Mouse (Mus musculus) midbrain, embryonic 10.5 days (tissue): Measurements from ENCODE around the gene Rinl. TPM values are rescaled to one million over a fixed set of nuclear protein-coding genes. Genes with fewer than 3 reads are reported as not detected.

Experiments used
- DNase-seq: peaks from one replicate; pipeline ENCODE4 v3.0.0-alpha.2; 2017; ENCODE audit warnings: low spot score
- H3K27ac ChIP-seq: fragments of 300-500 bp; sonication (generic); replicated peaks from 2 replicates; pipeline ENCODE4 v1.5.1; 2016; ENCODE audit warnings: mild to moderate bottlenecking
- H3K27me3 ChIP-seq: fragments of 300-500 bp; sonication (generic); 2 replicates; pipeline ENCODE4 v1.6.1; 2016; ENCODE audit warnings: low read depth, mild to moderate bottlenecking; ENCODE audit not compliant: poor library complexity, severe bottlenecking
- H3K36me3 ChIP-seq: fragments of 300-500 bp; sonication (generic); 2 replicates; pipeline ENCODE4 v1.6.1; 2016; ENCODE audit warnings: mild to moderate bottlenecking, moderate library complexity
- H3K4me1 ChIP-seq: fragments of 300-500 bp; sonication (generic); 2 replicates; pipeline ENCODE4 v1.6.1; 2016
- H3K4me3 ChIP-seq: fragments of 300-500 bp; sonication (generic); 2 replicates; pipeline ENCODE4 v1.5.1; 2016; ENCODE audit warnings: mild to moderate bottlenecking, moderate library complexity
- H3K9me3 ChIP-seq: fragments of 300-500 bp; sonication (generic); replicated peaks from 2 replicates; pipeline ENCODE4 v1.6.1; 2016; ENCODE audit warnings: mild to moderate bottlenecking
- WGBS: fragments of 180-500 bp; shearing (Covaris S2); methylation state at CpG from one replicate; pipeline ENCODE4 v1.1.7; 2016; 5-methylcytosine and 5-hydroxymethylcytosine counted together
- polyA plus RNA-seq: library from polyadenylated mRNA; unstranded; fragments of >200 nt; fragmentation: Nextera tagmentation; extraction: Ambion mirVana; gene quantifications from 2 replicates; pipeline ENCODE4 v1.2.1, GENCODE M21; 2016

Gene Rinl
- polyA plus RNA-seq, 1 experiment from 2014 or later, result 3.5 TPM

DNA sequence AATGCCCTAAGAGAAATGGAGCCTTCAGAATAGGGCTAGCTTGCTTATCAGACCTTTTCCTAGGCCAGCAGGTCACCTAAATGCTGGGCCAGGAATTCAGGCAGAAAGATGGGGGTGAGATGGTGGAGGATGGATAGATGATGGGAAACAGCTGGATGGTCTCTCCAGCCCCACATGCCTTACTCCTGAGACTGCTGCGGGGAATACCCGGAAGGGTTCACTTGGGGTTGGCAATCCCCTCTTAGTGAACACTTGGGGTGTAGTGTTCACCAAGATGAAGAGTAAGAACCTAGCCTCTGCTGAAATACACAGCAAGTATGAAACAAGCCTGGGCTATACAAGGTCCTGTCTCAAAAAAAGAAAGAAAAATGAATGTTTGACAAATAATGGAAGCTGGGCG is 466 bp downstream of the Rinl start:
- DNase-seq, result no peak
- Histone ChIP-seq H3K27ac (no peak overlapping the region), H3K9me3 (no peaks in the 10 kb centered on the region)

DNA sequence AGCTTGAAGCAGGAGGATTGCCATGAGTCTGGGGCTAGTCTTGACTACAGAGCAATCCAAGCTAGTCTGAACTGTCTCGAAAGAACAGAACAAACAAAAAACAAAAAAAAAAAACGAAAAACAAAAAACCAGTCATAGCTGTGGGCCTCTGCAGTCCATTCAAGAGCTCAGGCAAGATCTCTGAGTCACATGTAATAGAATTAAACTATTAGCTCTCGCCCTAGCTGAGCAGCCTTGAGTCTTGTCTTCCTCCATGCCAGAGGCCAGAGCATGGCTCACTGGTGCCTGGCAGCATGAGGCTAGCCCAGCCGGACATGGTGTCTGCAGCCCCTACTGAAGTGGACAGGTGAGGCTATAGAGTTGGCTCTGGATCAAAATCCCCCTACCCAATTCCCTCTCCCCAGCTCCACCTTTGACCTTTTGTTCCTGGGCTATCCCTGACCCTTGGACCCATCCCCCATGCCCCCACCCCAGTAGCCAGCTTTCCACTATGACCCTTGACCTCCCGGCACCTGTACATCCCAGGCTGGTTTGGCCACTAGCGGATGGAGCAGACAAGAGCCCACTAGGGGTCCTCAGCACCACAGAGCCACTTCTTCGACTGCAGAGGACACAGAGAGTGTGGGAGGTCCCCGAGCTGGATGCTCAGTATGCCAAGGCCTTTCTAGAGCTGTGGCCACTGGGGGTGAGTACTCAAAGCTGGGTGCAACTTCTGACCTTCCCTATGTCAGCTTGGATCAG is 1.5 kb downstream of the Rinl start:
- Histone ChIP-seq H3K9me3 (no peaks in the 10 kb centered on the region), H3K4me3 (no peak overlapping the region), H3K27ac (no peak overlapping the region), H3K4me1 (peaks cover 9% of the 10 kb centered on the region; the same call in 1 of the 2 replicates), H3K36me3 (peaks cover 18% of the 10 kb centered on the region), H3K27me3 (no peaks in the 10 kb centered on the region)
- DNase-seq, result peak; percentile 30
- WGBS, result 49% methylated on average over 8 of the region's 8 CpGs

More for the DNA sequence above, 466 bp downstream of the Rinl start:
- Histone ChIP-seq H3K36me3 (peaks cover 24% of the 10 kb centered on the region), H3K4me1 (peaks cover 13% of the 10 kb centered on the region), H3K4me3 (no peak overlapping the region), H3K27me3 (no peaks in the 10 kb centered on the region)
- 83% methylated on average over 3 of the region's 3 CpGs for WGBS

DNA sequence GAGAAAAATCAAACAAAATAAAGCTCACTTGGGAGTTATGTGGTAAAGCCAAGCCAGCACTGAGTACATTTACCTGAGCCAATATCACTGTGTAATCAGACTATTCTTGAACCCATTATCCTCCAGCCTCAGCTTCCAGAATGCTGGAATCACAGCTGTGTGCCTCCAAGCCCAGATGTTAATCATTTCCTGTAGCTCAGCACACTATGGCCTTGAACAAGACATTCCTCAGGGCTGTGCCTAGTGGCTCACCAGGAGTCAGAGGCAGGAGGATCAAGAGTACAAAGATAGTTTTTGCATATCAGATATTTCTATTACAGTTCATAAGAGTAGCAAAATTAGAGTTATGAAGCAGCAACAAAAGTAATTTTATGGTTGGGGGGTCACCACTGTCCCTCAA is 2.9 kb downstream of the Rinl start:
- no peak overlapping the region for H3K27ac ChIP-seq
- H3K4me3 ChIP-seq, result no peak overlapping the region
- peaks cover 14% of the 10 kb centered on the region for H3K4me1 ChIP-seq
- no peaks in the 10 kb centered on the region for H3K9me3 ChIP-seq
- 0 out of 2 replicates have a peak, but pooled peaks cover 5% of the 10 kb centered on the region for H3K27me3 ChIP-seq
- DNase-seq, result no peak
- H3K36me3 ChIP-seq, result peaks cover 4% of the 10 kb centered on the region; the same call in 1 of the 2 replicates

DNA sequence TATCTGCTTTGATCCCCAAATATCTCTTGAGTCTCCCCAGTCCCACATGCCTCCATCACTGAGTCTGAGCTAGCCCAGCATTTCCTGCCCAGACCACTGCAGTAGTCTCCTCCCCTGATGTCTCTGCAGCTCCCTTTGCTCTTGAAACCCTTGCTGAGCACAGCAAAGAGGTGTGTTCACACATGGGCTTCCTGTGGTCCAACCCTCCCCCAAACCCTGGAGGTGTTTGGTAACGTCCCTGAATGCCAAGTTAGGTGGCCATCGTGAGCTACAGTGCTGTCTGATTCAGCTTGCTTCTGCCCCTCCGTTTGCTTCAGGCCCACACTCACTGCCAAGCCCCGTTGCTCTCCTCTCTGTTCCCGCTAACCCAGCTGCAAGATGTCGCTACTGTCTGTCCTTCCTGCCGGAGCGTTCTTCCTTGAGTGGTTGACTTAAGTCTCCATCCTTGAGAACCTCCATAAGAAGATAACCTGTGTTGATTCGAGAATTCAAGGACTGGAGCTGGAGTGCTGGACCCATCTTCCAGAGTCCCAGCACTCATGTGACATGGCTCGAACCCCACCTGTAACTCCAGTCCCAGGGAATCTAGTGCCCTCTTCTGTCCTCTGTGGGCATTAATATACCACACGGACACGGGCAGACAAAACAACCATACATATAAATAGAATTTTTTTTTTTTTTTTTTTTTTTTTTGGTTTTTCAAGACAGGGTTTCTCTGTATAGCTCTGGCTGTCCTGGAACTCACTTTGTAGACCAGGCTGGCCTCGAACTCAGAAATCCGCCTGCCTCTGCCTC is 3.8 kb downstream of the Rinl start:
- H3K27me3 ChIP-seq, result 0 out of 2 replicates have a peak, but pooled peaks cover 5% of the 10 kb centered on the region
- 84% methylated on average over 14 of the region's 14 CpGs for WGBS

DNA sequence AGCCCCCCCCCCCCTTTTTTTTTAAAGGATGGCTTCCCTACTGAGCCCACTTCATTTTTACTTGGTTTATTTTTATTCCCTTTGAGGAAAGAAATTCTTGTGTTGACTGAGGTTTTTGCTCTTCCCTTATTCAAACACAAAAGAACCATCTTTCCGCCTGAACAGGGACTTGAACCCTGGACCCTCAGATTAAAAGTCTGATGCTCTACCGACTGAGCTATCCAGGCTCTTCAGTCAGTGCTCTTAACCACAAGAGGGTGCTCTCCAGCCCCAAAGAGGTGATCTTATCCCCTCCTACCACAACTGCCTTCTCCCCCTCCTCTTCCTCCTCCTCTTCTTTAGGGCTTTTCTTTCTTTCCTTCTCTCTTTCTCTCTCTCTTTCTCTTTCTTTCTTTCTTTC is 5.1 kb downstream of the Rinl start:
- no peak for DNase-seq
- H3K27me3 ChIP-seq, result 0 out of 2 replicates have a peak, but pooled peaks cover 5% of the 10 kb centered on the region
- WGBS, result 47% methylated on average over 2 of the region's 2 CpGs
- no peaks in the 10 kb centered on the region for H3K9me3 ChIP-seq
- peaks cover 18% of the 10 kb centered on the region for H3K4me1 ChIP-seq
- H3K27ac ChIP-seq, result no peak overlapping the region
- no peaks in the 10 kb centered on the region for H3K36me3 ChIP-seq
- no peak overlapping the region for H3K4me3 ChIP-seq

More for the DNA sequence above, 3.8 kb downstream of the Rinl start:
- Histone ChIP-seq H3K4me1 (peaks cover 18% of the 10 kb centered on the region), H3K9me3 (no peaks in the 10 kb centered on the region), H3K36me3 (peaks cover 4% of the 10 kb centered on the region; the same call in 1 of the 2 replicates), H3K27ac (no peak overlapping the region), H3K4me3 (no peak overlapping the region)
- no peak for DNase-seq

DNA sequence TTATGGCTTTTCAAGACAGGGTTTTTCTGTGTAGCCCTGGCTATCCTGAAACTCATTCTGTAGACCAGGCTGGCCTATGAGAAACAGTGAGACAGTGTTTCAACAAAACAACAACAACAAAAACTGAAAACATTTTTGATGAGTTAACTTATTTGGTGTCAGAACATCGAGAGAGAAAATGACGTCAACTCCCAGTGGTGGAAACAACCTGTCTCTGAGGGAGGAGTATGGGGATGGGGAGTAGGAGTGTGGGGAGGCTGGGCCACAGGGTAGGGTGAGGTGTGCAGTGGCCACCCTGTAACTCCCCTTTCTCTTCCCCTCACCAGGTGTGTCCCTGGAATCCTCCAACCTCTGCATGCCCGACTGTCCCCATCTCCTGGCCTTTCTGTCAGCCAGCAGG is 5.7 kb downstream of the Rinl start:
- Histone ChIP-seq H3K4me3 (no peak overlapping the region), H3K27me3 (0 out of 2 replicates have a peak, but pooled peaks cover 5% of the 10 kb centered on the region), H3K4me1 (peaks cover 18% of the 10 kb centered on the region), H3K27ac (no peak overlapping the region), H3K9me3 (no peaks in the 10 kb centered on the region), H3K36me3 (no peaks in the 10 kb centered on the region)
- 88% methylated on average over 3 of the region's 3 CpGs for WGBS
- DNase-seq, result no peak

DNA sequence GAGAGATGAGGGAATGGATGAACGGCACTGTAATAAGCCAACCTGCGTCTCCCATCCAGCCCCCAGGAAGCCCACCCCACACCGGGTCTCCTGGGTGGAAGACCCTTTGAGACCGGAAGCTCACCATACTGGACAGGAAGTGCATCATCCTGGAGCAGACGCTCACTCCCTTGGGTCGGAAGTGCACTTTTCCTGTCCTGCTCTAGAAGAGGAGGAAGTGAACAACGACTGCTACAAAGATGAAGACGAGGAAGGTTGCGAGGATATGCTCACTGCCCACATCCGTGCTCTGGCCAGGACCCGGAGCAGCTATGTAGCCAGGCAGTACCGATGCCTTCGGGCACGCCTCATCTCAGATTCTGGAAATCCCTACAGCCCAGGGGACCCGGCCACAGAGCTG is 7.1 kb downstream of the Rinl start:
- no peak for DNase-seq
- no peaks in the 10 kb centered on the region for H3K9me3 ChIP-seq
- H3K27me3 ChIP-seq, result 0 out of 2 replicates have a peak, but pooled peaks cover 5% of the 10 kb centered on the region
- WGBS, result 83% methylated on average over 15 of the region's 15 CpGs
- peak overlapping the region; percentile 30; the same call in 1 of the 2 replicates for H3K27ac ChIP-seq
- H3K36me3 ChIP-seq, result no peaks in the 10 kb centered on the region
- peaks cover 10% of the 10 kb centered on the region for H3K4me1 ChIP-seq
- peak overlapping the region; percentile 37; the same call in 1 of the 2 replicates for H3K4me3 ChIP-seq

DNA sequence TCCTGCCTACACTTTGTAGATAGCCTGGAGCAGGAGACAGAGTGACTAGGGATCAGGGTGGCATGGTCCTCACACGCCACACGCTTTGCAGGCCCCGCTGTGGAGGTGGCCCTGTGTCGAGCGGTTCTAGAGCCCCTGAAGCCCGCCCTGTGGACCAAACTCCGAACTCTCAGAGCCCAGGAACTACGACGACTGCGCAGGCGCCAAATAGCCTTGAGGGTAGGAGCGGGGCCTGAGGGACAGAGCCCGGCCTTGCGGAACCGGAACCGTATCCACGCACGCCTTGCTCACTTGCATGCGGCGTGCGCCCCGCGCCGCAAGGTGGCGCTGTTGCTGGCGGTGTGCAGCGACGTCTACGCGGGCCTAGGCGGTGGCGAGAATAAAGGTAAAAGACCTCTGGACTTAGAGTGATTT is 7.8 kb downstream of the Rinl start:
- H3K4me1 ChIP-seq, result peaks cover 10% of the 10 kb centered on the region
- H3K27ac ChIP-seq, result peak overlapping the region; percentile 73
- peak; percentile 78 for DNase-seq
- H3K9me3 ChIP-seq, result no peaks in the 10 kb centered on the region
- WGBS, result 15% methylated on average over 32 of the region's 32 CpGs
- no peaks in the 10 kb centered on the region for H3K36me3 ChIP-seq
- peak overlapping the region; percentile 37 for H3K4me3 ChIP-seq
- 0 out of 2 replicates have a peak, but pooled peaks cover 5% of the 10 kb centered on the region for H3K27me3 ChIP-seq

DNA sequence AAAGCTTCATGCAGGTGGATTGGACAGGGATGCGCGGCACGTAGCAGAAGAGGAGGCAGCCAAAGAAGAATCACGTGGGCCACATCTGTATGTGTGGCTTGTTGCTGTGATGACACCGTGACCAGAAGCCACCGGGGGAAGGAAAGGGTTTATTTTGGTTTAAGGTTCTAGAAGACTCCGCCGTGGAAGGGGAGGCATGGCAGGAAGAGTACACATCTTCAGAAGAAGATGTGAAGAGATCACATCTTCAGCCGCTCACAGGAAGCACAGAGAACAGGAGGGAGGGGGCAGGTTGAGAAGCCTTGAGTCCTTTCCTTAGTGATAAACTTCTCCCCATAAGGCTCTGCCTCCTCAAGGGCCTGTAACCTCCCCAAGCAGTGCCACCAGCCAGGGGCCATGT is 11.2 kb downstream of the Rinl start:
- WGBS, result 94% methylated on average over 9 of the region's 9 CpGs

DNA sequence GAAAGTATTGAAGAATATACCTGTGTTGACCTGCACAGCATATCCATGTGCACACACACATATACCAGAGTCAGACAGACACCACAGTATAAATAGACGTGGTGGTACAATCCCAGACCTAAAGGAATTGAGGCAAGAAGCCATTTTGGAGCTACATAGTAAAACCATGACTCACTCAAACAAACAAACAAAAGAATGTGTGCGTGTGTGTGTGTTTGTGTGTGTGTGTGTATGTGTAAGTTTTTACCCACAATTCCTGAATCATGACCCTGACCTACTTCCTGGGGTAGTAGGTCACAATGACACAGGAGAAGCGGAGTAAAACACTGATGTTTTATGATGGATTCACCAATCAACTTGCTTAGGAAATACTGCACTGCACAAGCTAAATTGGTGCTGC is 12.7 kb downstream of the Rinl start:
- WGBS, result 78% methylated on average over 3 of the region's 3 CpGs
- Histone ChIP-seq H3K27me3 (no peaks in the 10 kb centered on the region), H3K4me1 (peaks cover 46% of the 10 kb centered on the region), H3K4me3 (no peak overlapping the region), H3K36me3 (no peaks in the 10 kb centered on the region), H3K9me3 (no peaks in the 10 kb centered on the region), H3K27ac (no peak overlapping the region)
- no peak for DNase-seq

More for the DNA sequence above, 11.2 kb downstream of the Rinl start:
- DNase-seq, result no peak
- H3K4me3 ChIP-seq, result no peak overlapping the region
- no peaks in the 10 kb centered on the region for H3K9me3 ChIP-seq
- H3K27me3 ChIP-seq, result 0 out of 2 replicates have a peak, but pooled peaks cover 5% of the 10 kb centered on the region
- H3K36me3 ChIP-seq, result no peaks in the 10 kb centered on the region
- H3K4me1 ChIP-seq, result peaks cover 36% of the 10 kb centered on the region
- no peak overlapping the region for H3K27ac ChIP-seq

DNA sequence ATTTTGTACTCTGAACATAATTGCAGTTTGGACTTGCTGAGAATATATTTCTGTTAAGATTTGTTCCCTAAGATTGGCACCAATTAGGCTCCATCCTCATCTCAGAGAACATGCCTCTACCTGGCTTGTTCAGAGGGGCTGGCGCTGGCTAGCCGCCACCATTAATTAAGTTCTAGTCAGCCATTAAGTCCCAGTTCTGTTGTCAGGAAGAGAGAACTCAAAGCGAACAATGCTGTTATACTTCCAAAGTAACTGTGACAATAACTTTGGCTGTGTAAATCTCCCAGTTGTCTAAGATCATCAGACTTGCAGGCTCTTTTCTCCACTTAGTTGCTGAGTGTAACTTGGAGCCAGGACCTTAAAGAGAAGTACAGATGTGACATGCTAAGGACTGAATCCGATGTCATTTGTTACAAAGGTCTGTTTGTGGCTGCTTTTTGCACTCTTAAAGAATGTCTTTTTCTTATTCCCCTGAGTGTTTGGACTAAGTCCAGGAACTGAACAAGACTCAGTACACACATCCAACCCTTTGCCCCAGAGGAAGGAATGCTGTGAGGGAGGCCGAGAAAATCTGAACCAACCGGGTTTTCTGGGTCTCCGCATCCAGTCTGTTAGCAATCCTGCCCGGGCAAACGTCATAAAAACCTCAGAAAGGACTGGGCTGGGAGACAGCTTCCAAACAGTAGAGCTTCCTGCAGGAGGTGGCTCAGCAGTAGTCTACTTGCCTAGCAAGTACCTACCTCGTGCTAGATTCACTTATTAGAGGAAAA is 13.3 kb downstream of the Rinl start:
- peaks cover 44% of the 10 kb centered on the region for H3K4me1 ChIP-seq
- peak; percentile 27 for DNase-seq
- no peaks in the 10 kb centered on the region for H3K27me3 ChIP-seq
- H3K36me3 ChIP-seq, result no peaks in the 10 kb centered on the region
- H3K9me3 ChIP-seq, result no peaks in the 10 kb centered on the region
- H3K27ac ChIP-seq, result peak overlapping the region; percentile 82
- whole genome bisulfite sequencing, result 35% methylated on average over 10 of the region's 10 CpGs
- H3K4me3 ChIP-seq, result 0 out of 2 replicates have a peak overlapping the region, but pooled peaks have one; percentile 14

DNA sequence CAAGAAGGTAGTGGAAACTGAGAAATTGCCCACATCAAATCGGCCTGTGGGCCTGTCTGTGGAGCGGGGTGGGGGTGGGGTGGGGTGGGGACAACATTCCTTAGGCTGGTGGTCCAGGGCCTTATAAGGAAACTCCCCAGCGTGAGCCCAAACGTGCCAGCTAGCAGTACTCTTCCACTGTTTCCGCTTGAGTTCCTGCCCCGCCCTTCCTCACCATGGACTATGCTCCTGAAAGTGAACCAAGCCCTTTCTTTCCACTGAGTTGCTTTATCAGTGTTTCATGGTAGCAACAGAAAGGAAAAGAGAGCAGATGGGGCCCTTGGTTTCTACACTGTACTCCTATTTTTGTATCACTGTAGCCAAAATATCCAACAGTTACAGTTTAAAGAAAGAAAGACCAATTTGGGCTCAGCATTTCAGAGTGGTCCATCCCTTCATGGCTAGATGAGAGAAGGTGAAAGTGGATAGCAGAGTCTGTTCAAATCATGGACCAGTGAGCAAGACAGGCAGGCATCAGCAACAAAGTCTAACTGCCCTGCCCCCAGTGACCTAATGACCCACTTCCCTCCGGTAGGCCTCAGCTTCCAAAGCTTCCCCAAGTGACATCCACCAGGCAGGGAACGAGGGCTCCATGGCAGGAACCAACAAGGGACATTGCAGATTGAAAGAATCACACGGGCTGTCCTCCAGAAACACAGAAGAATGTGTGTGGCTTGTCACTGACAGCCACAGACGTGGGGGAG is 14.2 kb downstream of the Rinl start:
- WGBS, result 4% methylated on average over 10 of the region's 10 CpGs
- DNase-seq, result peak; percentile 59
- Histone ChIP-seq H3K36me3 (no peaks in the 10 kb centered on the region), H3K9me3 (no peaks in the 10 kb centered on the region), H3K4me3 (peak overlapping the region; percentile 14), H3K4me1 (peaks cover 53% of the 10 kb centered on the region), H3K27ac (peak overlapping the region; percentile 82), H3K27me3 (no peaks in the 10 kb centered on the region)
